Mouse (Mus musculus) right cerebral cortex, postnatal 36 days (tissue): ENCODE results near the gene Lamc1.
"Not testable (repeated sequence)": the region's sequence is repeated elsewhere in the genome, so short reads cannot be mapped to it uniquely, and the experiment has no call there.

ENCODE experiments used
- DNase-seq, 2 experiments: peaks; one replicate each; pipeline ENCODE4 v3.0.0; 2022; ENCODE audit warnings: low spot score in 2 of 2, mixed read lengths in 1 of 2

Lamc1 gene

GRCm38 (mm10) chr1:153332444-153333295 lies at the start of gene Lamc1:
Gene Lamc1, minus strand, starts transcription at chr1:153332786.
- peak; percentile 67 to 69 for DNase-seq

- DNase-seq = no peak
These were observed 48.2 kb upstream of the Lamc1 start for GRCm38 (mm10) chr1:153380746-153381282.

- no peak for DNase-seq
These were observed 47.2 kb upstream of the Lamc1 start for GRCm38 (mm10) chr1:153379832-153380231.

- no peak for DNase-seq
These were observed 46.0 kb upstream of the Lamc1 start for GRCm38 (mm10) chr1:153378587-153378986.

- no peak for DNase-seq
These were observed 43.9 kb upstream of the Lamc1 start for GRCm38 (mm10) chr1:153376446-153376845.

DNA sequence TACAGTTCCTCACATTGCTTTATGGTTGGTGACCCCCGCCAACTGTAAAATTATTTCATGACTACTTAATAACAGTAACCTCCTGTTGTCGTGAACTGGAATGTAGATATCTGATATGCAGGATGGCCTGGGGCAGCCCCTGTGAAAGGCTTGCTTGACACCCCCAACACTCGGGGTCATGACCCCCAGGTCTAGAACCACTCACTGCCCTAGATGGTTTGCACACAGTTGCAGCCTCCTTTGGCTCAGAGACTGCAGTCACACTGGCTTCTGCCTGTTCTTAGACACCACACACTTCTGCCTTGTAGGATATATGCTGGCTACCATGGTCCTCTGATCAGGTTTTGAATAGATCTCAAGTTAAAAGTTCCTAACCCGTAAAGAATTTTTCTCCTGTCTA lies 41.5 kb upstream of the Lamc1 start:
- DNase-seq = no peak

GRCm38 (mm10) chr1:153371846-153372245 lies 39.3 kb upstream of the Lamc1 start:
- no peak for DNase-seq

- DNase-seq = no peak
These were observed 36.4 kb upstream of the Lamc1 start for GRCm38 (mm10) chr1:153369011-153369410.

DNA sequence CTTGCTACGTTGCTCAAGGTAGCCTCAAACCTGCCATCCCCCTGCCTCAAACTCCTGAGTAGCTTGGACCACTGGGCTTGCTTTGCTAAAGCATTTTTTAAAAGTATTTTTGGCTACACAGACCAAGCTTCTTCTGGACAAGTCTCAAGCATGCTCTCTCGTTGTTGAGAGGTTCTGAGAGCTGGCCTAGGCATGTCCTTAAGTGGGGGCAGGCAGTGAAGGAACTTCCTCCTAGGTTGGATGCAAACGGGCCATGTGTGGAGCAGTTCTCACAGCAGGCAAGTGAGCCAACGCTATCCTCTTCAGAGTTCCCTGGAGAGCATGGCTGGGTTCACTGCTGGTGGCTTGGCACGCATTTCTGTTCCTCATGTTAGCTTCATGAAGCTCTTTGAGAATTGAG lies 34.5 kb upstream of the Lamc1 start:
- no peak for DNase-seq

- DNase-seq = no peak
These were observed 29.3 kb upstream of the Lamc1 start for GRCm38 (mm10) chr1:153361926-153362325.

DNA sequence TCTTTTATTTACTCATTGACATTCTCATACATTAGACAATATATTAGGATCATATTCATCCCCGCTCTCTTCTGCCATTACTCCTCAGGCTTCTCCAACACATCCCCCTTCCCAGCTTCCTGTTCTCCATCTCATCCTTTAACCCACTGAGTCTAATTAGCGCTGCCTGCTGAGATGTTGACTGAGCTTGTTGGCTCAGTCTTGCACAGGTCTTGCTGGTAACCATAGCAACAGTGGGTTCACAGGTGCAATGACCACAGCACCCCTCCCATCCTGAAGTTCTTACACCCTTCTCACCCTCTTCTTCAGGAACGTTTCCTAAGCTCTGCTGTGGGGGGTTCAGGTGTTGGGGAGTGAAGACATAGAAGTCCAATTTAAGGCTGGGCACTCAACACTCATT lies 28.0 kb upstream of the Lamc1 start:
- DNase-seq = no peak

DNA sequence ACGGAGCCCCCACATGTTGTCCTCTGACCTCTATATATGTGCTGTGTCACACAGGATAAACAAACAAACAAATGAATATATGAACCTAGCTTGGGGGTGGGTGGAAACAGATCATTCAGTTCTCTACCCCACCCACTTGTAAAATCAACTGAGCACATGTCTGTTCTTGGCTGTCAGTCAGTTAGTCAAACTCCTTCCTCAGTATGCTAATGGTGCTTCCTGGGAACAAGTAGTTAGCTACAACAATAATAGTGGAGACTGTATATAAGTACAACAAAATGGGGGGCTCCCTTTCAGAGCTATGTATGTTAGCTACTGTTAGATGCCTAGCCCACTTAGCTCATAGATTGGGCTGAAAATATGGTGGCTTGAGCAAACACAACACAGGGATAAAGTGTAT lies 24.6 kb upstream of the Lamc1 start:
- no peak for DNase-seq

- DNase-seq = no peak
These were observed 21.9 kb upstream of the Lamc1 start for GRCm38 (mm10) chr1:153354466-153354865.

DNA sequence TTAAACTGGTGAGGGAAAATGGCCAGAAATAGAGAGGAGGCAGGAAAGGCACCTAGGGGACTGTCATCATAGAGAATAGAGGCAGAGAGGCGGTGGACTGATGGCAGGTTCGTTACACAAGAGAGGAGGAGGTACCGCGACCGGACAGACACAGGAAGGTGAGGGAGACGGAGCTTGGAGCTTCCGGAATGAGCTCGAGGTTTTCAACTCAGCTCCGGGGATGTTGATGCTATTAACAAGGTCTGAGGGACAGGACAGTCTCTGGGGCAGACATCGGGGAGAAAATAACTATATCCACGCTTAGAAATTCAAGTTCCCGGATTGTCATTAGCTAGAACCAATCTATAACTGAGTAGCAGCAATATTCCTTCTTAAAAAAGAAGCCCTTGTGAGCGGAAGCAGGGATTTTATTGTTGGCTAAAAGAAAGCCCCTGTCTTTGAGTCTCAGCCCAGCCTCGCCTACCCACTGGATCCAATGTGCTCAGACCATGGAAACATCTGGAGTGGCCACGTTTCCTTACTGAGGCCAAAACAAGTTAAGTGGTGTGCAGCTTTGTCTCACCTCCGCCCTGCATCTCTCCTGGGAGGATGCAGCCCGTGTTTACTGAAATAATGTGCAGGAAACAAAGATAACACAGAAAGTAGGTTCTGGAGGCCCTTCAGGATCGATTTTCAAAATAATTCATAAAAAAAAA lies 21.3 kb upstream of the Lamc1 start:
- DNase-seq = no peak

DNA sequence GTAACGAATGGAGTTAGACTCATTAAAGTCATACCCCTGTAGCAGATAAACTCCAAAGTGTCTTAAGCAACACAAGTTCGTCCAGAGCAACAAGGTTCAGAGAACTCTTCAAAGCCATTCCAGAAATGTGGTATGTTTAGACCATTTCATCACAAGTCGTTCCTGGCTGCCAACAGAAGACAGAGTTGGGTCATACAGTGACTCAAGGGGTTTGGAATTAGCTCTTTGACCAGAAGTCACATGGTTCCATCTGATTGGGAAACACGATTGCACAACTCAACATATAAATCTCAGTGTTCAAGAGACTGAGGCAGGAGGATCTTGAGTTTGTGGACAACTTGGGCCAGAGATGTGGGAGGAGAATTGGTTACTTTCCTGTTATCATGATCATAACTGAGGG lies 18.4 kb upstream of the Lamc1 start:
- no peak for DNase-seq

DNA sequence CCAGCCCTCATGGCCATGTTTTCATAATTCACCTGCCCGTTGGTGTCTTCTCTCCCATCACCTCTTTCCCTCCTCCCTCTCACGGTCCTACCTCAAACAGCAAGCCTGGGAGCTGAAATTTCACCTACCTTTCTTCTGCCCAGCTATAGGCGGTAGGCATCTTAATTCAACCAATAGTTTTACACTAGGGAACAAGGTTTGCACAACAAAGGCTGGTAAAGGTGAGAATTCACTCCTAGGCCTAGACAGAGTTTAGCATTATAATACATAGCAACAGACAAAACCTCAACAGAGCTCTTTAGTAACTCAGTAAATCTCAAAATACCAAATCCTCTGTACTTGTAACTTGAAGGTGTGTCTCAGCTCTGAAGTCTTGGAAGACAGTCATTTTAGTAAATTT lies 15.1 kb upstream of the Lamc1 start:
- no peak for DNase-seq

- no peak for DNase-seq
These were observed 14.5 kb upstream of the Lamc1 start for GRCm38 (mm10) chr1:153347040-153347439.

DNA sequence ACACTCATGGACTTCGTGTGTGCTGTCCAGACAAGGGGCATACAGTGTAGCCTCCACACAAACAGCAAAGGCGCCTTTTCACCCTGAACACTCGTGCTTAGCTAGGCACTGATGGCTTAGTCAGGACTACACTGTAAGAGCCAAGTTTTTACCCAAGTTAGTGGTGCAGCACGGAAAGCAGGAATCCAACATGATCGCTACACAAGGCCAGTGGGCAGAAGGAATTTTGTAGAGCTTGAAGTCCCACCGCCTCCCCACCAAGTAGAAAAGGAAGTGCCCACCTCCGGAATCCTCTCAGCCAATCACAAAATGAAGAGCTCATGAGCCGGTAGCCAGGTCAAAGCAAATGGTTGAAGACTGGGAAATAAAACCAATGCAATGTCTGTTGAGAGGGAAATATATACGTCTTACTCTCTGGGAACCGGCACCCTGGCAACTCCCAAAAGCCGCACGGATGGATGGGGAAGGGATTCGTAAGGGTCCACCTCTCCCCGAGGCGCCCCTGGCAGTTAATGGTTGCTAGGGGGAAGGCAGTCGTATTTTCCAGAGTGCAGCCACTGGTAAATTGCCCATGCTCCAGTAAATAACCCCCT lies 13.2 kb upstream of the Lamc1 start:
- no peak for DNase-seq

GRCm38 (mm10) chr1:153345002-153345401 lies 12.4 kb upstream of the Lamc1 start:
- no peak for DNase-seq

GRCm38 (mm10) chr1:153335451-153335850 lies 2.9 kb upstream of the Lamc1 start:
- not testable (repeated sequence) for DNase-seq

- peak; percentile 20 to 29 for DNase-seq
These were observed 923 bp upstream of the Lamc1 start for GRCm38 (mm10) chr1:153333296-153334121.
